Mouse (Mus musculus): ENCODE measurements around the gene Lrch3.

- no peak for TF ChIP-seq CTCF (IDR thresholded peaks at IDR 0.05; ENCODE audit: low read depth, low read length)
- TF ChIP-seq GATA1 (IDR thresholded peaks at IDR 0.05; ENCODE audit: borderline replicate concordance, low read length): no peak
Observed at GRCm38 (mm10) chr16:32935088-32935487, 21.2 kb downstream of the Lrch3 start.
